Mouse (Mus musculus) layer of hippocampus, adult 2 months (tissue): ENCODE data around the gene Cox4i1. TPM values are rescaled to one million over a fixed set of nuclear protein-coding genes. Genes with fewer than 3 reads are reported as not detected.

ENCODE experiments used
- DNase-seq, 2 experiments: peaks; one replicate each; pipeline ENCODE4 v3.0.0; 2022; ENCODE audit warnings: low spot score in 2 of 2
- H3K27ac ChIP-seq: fragments of 200-600 bp; 2 replicates; pipeline ENCODE4 v1.8.1; 2022
- H3K4me3 ChIP-seq: fragments of 200-600 bp; 2 replicates; pipeline ENCODE4 v1.8.1; 2022; ENCODE audit warnings: mild to moderate bottlenecking
- CTCF ChIP-seq: fragments of 200-600 bp; conservative IDR thresholded peaks from 2 replicates; pipeline ENCODE4 v1.8.1; 2022; ENCODE audit warnings: antibody characterized with exemption, mild to moderate bottlenecking, moderate library complexity
- total RNA-seq, 2 experiments: library from RNA; stranded (reverse); gene quantifications; 2 replicates each; pipeline ENCODE4 v1.2.3; 2021

Cox4i1 gene
- total RNA-seq, 2 experiments from 2014 or later = 991 to 1,040 TPM

GRCm38 (mm10) chr8:120632969-120633664 lies 34.9 kb upstream of the Cox4i1 start:
- no peak for TF ChIP-seq CTCF
- Histone ChIP-seq H3K27ac (peak overlapping the region; percentile 82), H3K4me3 (peak overlapping the region; percentile 66)
- no peak for DNase-seq

GRCm38 (mm10) chr8:120633665-120634271 lies 34.3 kb upstream of the Cox4i1 start:
- peak overlapping the region; percentile 66 for H3K4me3 ChIP-seq
- H3K27ac ChIP-seq = peak overlapping the region; percentile 82
- DNase-seq = no peak
- no peak for TF ChIP-seq CTCF

- Histone ChIP-seq H3K27ac (peak overlapping the region; percentile 82), H3K4me3 (peak overlapping the region; percentile 66)
- TF ChIP-seq CTCF = no peak
- peak; percentile 46 for DNase-seq
Observed at GRCm38 (mm10) chr8:120634329-120634839, 33.6 kb upstream of the Cox4i1 start.

- TF ChIP-seq CTCF = no peak
- no peak overlapping the region for H3K27ac ChIP-seq
- H3K4me3 ChIP-seq = no peak overlapping the region
Observed at GRCm38 (mm10) chr8:120641245-120641644, 26.8 kb upstream of the Cox4i1 start.

GRCm38 (mm10) chr8:120642031-120642662 lies 25.9 kb upstream of the Cox4i1 start:
- no peak overlapping the region for H3K4me3 ChIP-seq
- DNase-seq = no peak
- H3K27ac ChIP-seq = no peak overlapping the region
- TF ChIP-seq CTCF = peak; percentile 32

More at GRCm38 (mm10) chr8:120641245-120641644, 26.8 kb upstream of the Cox4i1 start:
- DNase-seq = no peak

DNA sequence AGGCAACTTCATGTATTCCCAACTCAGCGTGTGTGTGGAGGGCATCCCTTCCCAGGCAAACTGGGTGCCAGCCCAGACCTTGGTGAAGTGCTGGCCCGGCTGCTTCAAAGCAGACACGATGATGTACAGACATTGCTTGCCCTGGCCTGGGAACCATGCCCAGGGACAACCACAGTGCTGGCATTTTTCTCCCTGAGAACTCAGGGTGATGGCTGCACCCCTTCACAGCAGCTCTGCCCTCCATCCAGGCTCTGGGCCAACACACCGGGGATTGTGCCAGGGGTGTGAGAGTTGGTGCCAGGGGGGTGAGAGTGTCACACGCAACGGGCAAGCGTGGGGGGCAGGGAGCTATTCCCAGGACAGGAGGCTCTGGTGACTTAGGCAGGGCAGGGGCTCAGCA lies 23.4 kb upstream of the Cox4i1 start:
- H3K4me3 ChIP-seq = no peak overlapping the region
- TF ChIP-seq CTCF = no peak
- H3K27ac ChIP-seq = peak overlapping the region; percentile 75
- peak; percentile 81 to 82 for DNase-seq

DNA sequence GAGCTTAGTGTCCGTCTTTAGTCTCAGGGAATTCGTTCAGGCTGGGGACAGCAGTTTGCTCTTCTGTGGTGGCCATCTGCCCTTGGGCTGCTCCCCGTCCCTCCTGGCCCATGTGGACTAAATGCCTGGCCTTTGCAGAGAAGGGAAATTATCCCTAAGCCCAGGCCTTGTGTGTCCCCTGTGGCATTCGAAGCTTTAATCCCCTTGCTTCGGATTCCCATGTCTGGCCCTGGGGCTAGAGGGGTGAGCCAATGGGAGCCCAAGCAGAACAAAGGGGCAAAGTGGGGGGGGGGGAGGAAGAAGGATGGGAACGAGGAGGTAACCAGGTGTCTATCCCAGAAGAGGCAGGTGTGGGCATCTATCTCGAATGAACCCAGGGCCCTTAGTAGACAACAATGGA lies 20.5 kb upstream of the Cox4i1 start, which contains the start of gene 1190005I06Rik:
Gene 1190005I06Rik (minus strand): TSS at position 101 of the 400 bp plus-strand sequence.
- no peak for DNase-seq
- H3K27ac ChIP-seq = no peak within 1 kb of the TSS
- no peak for TF ChIP-seq CTCF
- H3K4me3 ChIP-seq = no peak within 1 kb of the TSS

GRCm38 (mm10) chr8:120656322-120657052 lies 11.5 kb upstream of the Cox4i1 start:
- TF ChIP-seq CTCF = no peak

GRCm38 (mm10) chr8:120657415-120657814 lies 10.6 kb upstream of the Cox4i1 start:
- no peak for TF ChIP-seq CTCF
- Histone ChIP-seq H3K27ac (peak overlapping the region; percentile 72), H3K4me3 (no peak overlapping the region)
- DNase-seq = no peak

More at GRCm38 (mm10) chr8:120656322-120657052, 11.5 kb upstream of the Cox4i1 start:
- DNase-seq = no peak
- no peak overlapping the region for H3K4me3 ChIP-seq
- peak overlapping the region; percentile 72 for H3K27ac ChIP-seq

DNA sequence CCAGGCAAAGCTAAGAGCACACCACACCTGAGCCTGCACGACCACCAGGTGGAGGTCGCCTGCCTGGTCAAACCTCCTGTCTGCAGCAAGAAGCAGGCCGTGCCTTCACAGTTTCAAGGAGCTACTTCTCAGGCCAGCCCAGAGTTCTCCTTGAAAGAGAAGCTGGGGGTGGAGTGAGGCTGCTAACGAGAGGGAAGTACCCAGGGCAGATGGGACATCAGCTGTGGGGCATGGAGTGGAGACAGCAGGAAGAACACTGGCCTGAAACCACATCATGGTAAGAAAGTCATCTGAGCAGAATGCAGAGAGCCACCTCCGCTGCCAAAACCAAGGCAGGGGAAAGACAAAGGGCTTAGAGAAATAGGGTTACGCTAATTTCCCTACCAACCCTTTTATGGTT lies 3.5 kb upstream of the Cox4i1 start:
- TF ChIP-seq CTCF = no peak
- peak in 1 of 2 experiments; percentile 28 for DNase-seq
- peak overlapping the region; percentile 100; the same call in 1 of the 2 replicates for H3K4me3 ChIP-seq
- peak overlapping the region; percentile 97 for H3K27ac ChIP-seq

- Histone ChIP-seq H3K4me3 (peak overlapping the region; percentile 100), H3K27ac (peak overlapping the region; percentile 97)
- TF ChIP-seq CTCF = peak; percentile 60
- DNase-seq = no peak
Observed at GRCm38 (mm10) chr8:120665726-120666455, 2.1 kb upstream of the Cox4i1 start.
